Mouse (Mus musculus) myocyte (in vitro differentiated cells): ENCODE results near the gene N4bp2.

Source experiments
- CEBPB ChIP-seq: IDR thresholded peaks from 2 replicates; pipeline ENCODE4 v1.6.1; 2011; ENCODE audit warnings: mild to moderate bottlenecking, moderate library complexity; ENCODE audit not compliant: poor library complexity, insufficient read depth, severe bottlenecking
- E2F4 ChIP-seq: IDR thresholded peaks from one replicate; pipeline ENCODE4 v1.6.1; 2011; ENCODE audit warnings: mild to moderate bottlenecking, control low read depth, moderate library complexity; ENCODE audit not compliant: insufficient read depth
- MAX ChIP-seq: IDR thresholded peaks from one replicate; pipeline ENCODE4 v1.6.1; 2011; ENCODE audit warnings: low read depth, mild to moderate bottlenecking, control low read depth
- MYOD1 ChIP-seq, 3 experiments: IDR thresholded peaks; one replicate each; pipeline ENCODE4 v1.6.1; 2011; ENCODE audit warnings: control low read depth in 2 of 3, low read depth in 2 of 3, mild to moderate bottlenecking in 2 of 3, moderate library complexity in 1 of 3; ENCODE audit not compliant: insufficient read length in 2 of 3, control insufficient read depth in 1 of 3
- MYOG ChIP-seq, 3 experiments: IDR thresholded peaks; one replicate each; pipeline ENCODE4 v1.6.1; 2011; ENCODE audit warnings: control low read depth in 2 of 3, low read depth in 2 of 3, mild to moderate bottlenecking in 2 of 3; ENCODE audit not compliant: insufficient read length in 2 of 3, control insufficient read depth in 1 of 3, insufficient read depth in 1 of 3
- POLR2A ChIP-seq: IDR thresholded peaks from one replicate; pipeline ENCODE4 v1.6.1; 2011; ENCODE audit warnings: low read depth, mild to moderate bottlenecking, control low read depth, moderate library complexity; ENCODE audit not compliant: insufficient read length
- POLR2AphosphoS2 ChIP-seq: IDR thresholded peaks from one replicate; pipeline ENCODE4 v1.6.1; 2011; ENCODE audit warnings: low read depth, control low read depth; ENCODE audit not compliant: insufficient read length
- REST ChIP-seq: IDR thresholded peaks from one replicate; pipeline ENCODE4 v1.6.1; 2011; ENCODE audit warnings: mild to moderate bottlenecking, control low read depth, moderate library complexity; ENCODE audit not compliant: insufficient read depth, insufficient read length
- SRF ChIP-seq: IDR thresholded peaks from one replicate; pipeline ENCODE4 v1.6.1; 2011; ENCODE audit warnings: low read depth; ENCODE audit not compliant: control insufficient read depth, insufficient read length
- TCF12 ChIP-seq: IDR thresholded peaks from one replicate; pipeline ENCODE4 v1.6.1; 2011; ENCODE audit warnings: mild to moderate bottlenecking, control low read depth; ENCODE audit not compliant: poor library complexity, insufficient read depth, severe bottlenecking
- TCF3 ChIP-seq: IDR thresholded peaks from one replicate; pipeline ENCODE4 v1.6.1; 2011; ENCODE audit warnings: low read depth, control low read depth; ENCODE audit not compliant: insufficient read length
- USF1 ChIP-seq: IDR thresholded peaks from one replicate; pipeline ENCODE4 v1.6.1; 2011; ENCODE audit warnings: low read depth, mild to moderate bottlenecking, control low read depth, moderate library complexity

DNA sequence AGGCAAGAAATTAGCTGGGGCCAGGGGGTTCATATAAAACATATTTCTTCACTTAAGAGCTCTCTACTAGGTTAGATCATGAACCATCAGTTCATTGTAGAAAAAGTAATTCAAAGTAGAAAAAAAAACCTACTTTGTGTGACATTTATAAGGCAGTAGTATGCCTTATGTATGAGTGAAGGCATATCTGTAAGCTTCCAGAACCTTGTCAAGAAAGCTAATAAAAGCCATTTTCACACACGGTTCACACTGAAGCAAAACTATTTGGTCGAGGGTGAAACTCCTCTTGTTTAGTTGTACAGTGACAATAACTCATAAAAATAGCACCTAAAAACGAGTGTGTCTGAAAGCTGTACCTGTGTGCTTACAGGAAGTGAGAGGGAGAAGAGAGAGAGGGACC lies 92.2 kb downstream of the N4bp2 start:
- TF ChIP-seq POLR2A, result no peak
- no peak for TF ChIP-seq MYOG (IDR thresholded peaks at IDR 0.05; ENCODE audit: control insufficient read depth in 1 of 3, insufficient read depth in 1 of 3, insufficient read length in 2 of 3, low read depth in 2 of 3)
- TF ChIP-seq MYOD1 (IDR thresholded peaks at IDR 0.05; ENCODE audit: control insufficient read depth in 1 of 3, insufficient read length in 2 of 3, low read depth in 2 of 3), result no peak
- no peak for TF ChIP-seq MAX
- no peak for TF ChIP-seq TCF12
- no peak for TF ChIP-seq E2F4
- TF ChIP-seq POLR2AphosphoS2, result no peak
- TF ChIP-seq CEBPB, result no peak
- TF ChIP-seq TCF3, result no peak
- TF ChIP-seq USF1, result no peak
- TF ChIP-seq SRF, result no peak
- no peak for TF ChIP-seq REST
